Mouse (Mus musculus): ENCODE data around the gene Zfyve19.

The Zfyve19 gene

GRCm38 (mm10) chr2:119250826-119251478 lies 42.5 kb downstream of the Zfyve19 start:
- peak; percentile 91 for DNase-seq (ENCODE audit: low spot score)

DNA sequence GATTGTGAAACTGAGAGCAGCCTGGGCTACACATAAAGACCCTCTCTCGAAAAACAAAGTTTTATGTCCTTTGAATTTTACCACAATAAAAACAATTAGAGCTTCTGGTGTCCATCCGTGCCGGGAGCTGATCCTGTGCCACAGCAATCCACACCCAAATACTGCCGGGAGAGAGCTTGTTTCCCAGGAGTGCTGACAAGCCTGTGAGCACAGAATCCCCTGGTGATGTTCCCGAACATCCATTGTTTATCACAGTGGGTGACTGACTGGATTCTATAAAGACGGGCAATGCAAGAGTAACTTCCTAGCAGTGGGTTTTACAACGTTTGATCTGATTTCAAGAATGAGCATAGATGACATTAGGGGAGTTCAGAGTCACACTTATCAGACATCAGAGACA lies 46.6 kb downstream of the Zfyve19 start:
- no peak for DNase-seq (ENCODE audit: low spot score)

DNA sequence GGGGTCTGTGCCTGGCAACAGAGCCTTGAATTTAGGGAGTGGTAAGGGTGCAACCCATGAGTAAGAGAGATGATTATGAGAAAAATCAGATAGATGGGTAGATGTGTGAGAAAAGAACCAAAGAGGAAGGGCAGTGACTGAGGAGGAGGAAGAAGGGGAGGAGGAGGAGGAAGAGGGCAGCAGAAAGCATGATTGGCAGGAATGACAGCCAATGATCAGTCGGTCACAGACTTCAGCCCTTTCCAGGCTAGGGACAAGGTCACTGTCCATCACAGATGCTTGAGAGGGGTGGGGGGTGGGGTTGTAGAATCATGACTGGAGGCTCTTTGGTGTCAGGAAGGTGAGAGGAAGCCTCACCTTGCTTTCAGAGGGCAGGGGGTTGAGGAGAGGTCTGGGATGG lies 52.1 kb downstream of the Zfyve19 start:
- DNase-seq (ENCODE audit: low spot score), result no peak

DNA sequence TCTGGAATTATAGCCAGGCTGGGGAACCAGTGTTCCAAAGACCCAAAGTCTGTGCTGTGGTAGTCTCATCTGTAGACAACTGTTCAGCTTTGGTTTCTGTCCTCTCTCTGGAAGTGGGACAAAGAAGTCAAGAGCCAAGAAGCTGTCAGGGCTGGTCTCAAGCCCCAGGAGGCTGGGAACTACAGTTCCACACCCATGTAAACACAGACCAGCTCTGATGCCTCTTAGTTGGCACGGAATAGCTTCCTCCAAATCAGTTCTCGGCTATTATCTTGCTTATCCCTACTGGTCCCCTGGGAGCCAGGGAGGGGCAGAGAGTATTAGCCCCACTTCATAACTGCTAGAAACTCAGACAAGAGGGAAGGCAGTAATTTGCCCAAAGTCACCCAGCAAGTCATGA lies 52.9 kb downstream of the Zfyve19 start:
- DNase-seq (ENCODE audit: low spot score), result no peak

GRCm38 (mm10) chr2:119262978-119263377 lies 54.6 kb downstream of the Zfyve19 start:
- DNase-seq (ENCODE audit: low spot score), result no peak

DNA sequence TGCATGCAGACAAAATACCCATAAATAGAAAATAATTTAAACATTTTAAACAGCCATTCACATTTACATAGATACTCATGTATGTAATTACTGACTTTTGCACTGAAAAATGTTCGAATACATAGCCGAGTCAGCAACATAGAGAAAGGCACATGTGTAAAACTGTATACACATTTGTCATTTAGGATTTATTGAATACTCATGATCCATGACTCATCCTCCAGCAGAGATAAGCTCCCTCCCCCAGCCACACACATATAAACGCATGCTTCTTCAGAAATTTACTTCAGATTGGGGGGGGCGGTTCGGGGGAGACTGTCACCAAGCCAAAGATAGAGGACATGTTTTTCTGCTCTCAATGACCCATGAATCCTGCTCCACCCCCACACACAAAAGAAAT lies 55.4 kb downstream of the Zfyve19 start:
- DNase-seq (ENCODE audit: low spot score), result no peak
